Mouse (Mus musculus): Measurements from ENCODE around the gene Nmral1. TPM values are rescaled to one million over a fixed set of nuclear protein-coding genes. Genes with fewer than 3 reads are reported as not detected.

Gene Nmral1
- total and polyA plus RNA-seq, 2 experiments from 2014 or later: 44.3 to 45.7 TPM

- no peaks in the 10 kb centered on the region for H3K27me3 ChIP-seq (ENCODE audit: insufficient read depth, low read length)
- H3K9ac ChIP-seq: no peak overlapping the region
- H3K4me3 ChIP-seq (ENCODE audit: low read depth, low read length): no peak overlapping the region
- no peaks in the 10 kb centered on the region for H3K36me3 ChIP-seq (ENCODE audit: insufficient read depth)
- TF ChIP-seq CTCF (IDR thresholded peaks at IDR 0.05; ENCODE audit: low read depth): no peak
- ATAC-seq (no peak), DNase-seq (no peak)
- WGBS: 96% methylated on average over 1 of the region's 1 CpGs
- peaks cover 6% of the 10 kb centered on the region; the same call in 1 of the 2 replicates for H3K4me1 ChIP-seq (ENCODE audit: insufficient read depth)
- no peaks in the 10 kb centered on the region for H3K9me3 ChIP-seq (ENCODE audit: low read length)
- H3K27ac ChIP-seq (ENCODE audit: low read depth, low read length): no peak overlapping the region
- H3K4me2 ChIP-seq (ENCODE audit: low read depth): no peak overlapping the region
These were observed 8.8 kb upstream of the Nmral1 start for GRCm38 (mm10) chr16:4727963-4728362.

- Histone ChIP-seq H3K36me3 (ENCODE audit: insufficient read depth) (no peaks in the 10 kb centered on the region), H3K9ac (no peak overlapping the region), H3K27ac (ENCODE audit: low read depth, low read length) (no peak overlapping the region), H3K4me2 (ENCODE audit: low read depth) (peak overlapping the region; percentile 19), H3K9me3 (ENCODE audit: low read length) (no peaks in the 10 kb centered on the region), H3K4me3 (ENCODE audit: low read depth, low read length) (no peak overlapping the region), H3K27me3 (ENCODE audit: insufficient read depth, low read length) (no peaks in the 10 kb centered on the region), H3K4me1 (ENCODE audit: insufficient read depth) (peaks cover 6% of the 10 kb centered on the region; the same call in 1 of the 2 replicates)
- no peak for DNase-seq
- TF ChIP-seq CTCF (IDR thresholded peaks at IDR 0.05; ENCODE audit: low read depth): no peak
- ATAC-seq: no peak
- 94% methylated on average over 1 of the region's 1 CpGs for WGBS
These were observed 8.4 kb upstream of the Nmral1 start for GRCm38 (mm10) chr16:4727526-4727925.

GRCm38 (mm10) chr16:4726528-4727128, 7.5 kb upstream of the Nmral1 start:
- Histone ChIP-seq H3K27me3 (ENCODE audit: insufficient read depth, low read length) (no peaks in the 10 kb centered on the region), H3K4me3 (ENCODE audit: low read depth, low read length) (peak overlapping the region; percentile 86), H3K9me3 (ENCODE audit: low read length) (no peaks in the 10 kb centered on the region), H3K4me1 (ENCODE audit: insufficient read depth) (peaks cover 6% of the 10 kb centered on the region; the same call in 1 of the 2 replicates), H3K9ac (peak overlapping the region; percentile 88), H3K27ac (ENCODE audit: low read depth, low read length) (peak overlapping the region; percentile 60), H3K4me2 (ENCODE audit: low read depth) (peak overlapping the region; percentile 79), H3K36me3 (ENCODE audit: insufficient read depth) (no peaks in the 10 kb centered on the region)
- ATAC-seq (peak; percentile 73), DNase-seq (no peak)
- 0 out of 2 replicates have a peak, but pooled peaks have one; percentile 5 for TF ChIP-seq CTCF (IDR thresholded peaks at IDR 0.05; ENCODE audit: low read depth)
- WGBS: under 1% methylated on average over 40 of the region's 40 CpGs

GRCm38 (mm10) chr16:4725780-4726527, 6.8 kb upstream of the Nmral1 start, which contains the start of gene Hmox2:
Gene Hmox2, plus strand, starts transcription at chr16:4726361.
- H3K9me3 ChIP-seq (ENCODE audit: low read length): no peaks in the 10 kb centered on the region
- H3K36me3 ChIP-seq (ENCODE audit: insufficient read depth): no peaks in the 10 kb centered on the region
- H3K27me3 ChIP-seq (ENCODE audit: insufficient read depth, low read length): no peaks in the 10 kb centered on the region
- H3K4me1 ChIP-seq (ENCODE audit: insufficient read depth): peaks cover 6% of the 10 kb centered on the region; the same call in 1 of the 2 replicates
- ATAC-seq (peak; percentile 96), DNase-seq (peak; percentile 93)
- WGBS: 5% methylated on average over 35 of the region's 35 CpGs
- H3K4me3 ChIP-seq (ENCODE audit: low read depth, low read length): peak within 1 kb of the TSS; percentile 86
- peak within 1 kb of the TSS; percentile 60 for H3K27ac ChIP-seq (ENCODE audit: low read depth, low read length)
- TF ChIP-seq CTCF (IDR thresholded peaks at IDR 0.05; ENCODE audit: low read depth): no peak
- H3K9ac ChIP-seq: peak within 1 kb of the TSS; percentile 88
- peak within 1 kb of the TSS; percentile 79 for H3K4me2 ChIP-seq (ENCODE audit: low read depth)

DNA sequence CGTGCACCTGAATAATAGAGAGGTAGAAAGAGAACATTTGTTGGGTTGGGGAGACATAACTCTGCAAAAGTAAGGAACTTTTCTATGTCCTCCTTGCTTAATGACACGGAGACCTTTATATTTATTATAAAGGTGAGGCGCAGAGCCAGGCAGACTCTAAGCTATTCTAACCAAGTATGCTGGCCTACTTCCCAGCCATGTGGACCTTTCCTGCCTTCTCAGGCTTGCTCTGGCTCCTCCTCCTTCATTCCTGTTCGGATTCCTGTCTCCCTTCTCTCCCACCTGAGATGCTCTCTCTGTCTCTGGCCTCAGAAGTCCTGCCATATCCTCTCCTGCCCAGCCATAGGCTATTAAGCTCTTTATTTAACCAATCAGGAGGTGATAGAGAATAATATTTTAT, 6.1 kb upstream of the Nmral1 start:
- DNase-seq: no peak
- 76% methylated on average over 4 of the region's 4 CpGs for WGBS
- no peaks in the 10 kb centered on the region for H3K36me3 ChIP-seq (ENCODE audit: insufficient read depth)
- no peak overlapping the region for H3K27ac ChIP-seq (ENCODE audit: low read depth, low read length)
- H3K4me1 ChIP-seq (ENCODE audit: insufficient read depth): peaks cover 6% of the 10 kb centered on the region; the same call in 1 of the 2 replicates
- H3K4me3 ChIP-seq (ENCODE audit: low read depth, low read length): no peak overlapping the region
- ATAC-seq: no peak
- H3K9ac ChIP-seq: no peak overlapping the region
- H3K4me2 ChIP-seq (ENCODE audit: low read depth): no peak overlapping the region
- H3K9me3 ChIP-seq (ENCODE audit: low read length): no peaks in the 10 kb centered on the region
- TF ChIP-seq CTCF (IDR thresholded peaks at IDR 0.05; ENCODE audit: low read depth): no peak
- no peaks in the 10 kb centered on the region for H3K27me3 ChIP-seq (ENCODE audit: insufficient read depth, low read length)

- Histone ChIP-seq H3K4me3 (ENCODE audit: low read depth, low read length) (no peak overlapping the region), H3K36me3 (ENCODE audit: insufficient read depth) (no peaks in the 10 kb centered on the region), H3K4me2 (ENCODE audit: low read depth) (no peak overlapping the region), H3K27me3 (ENCODE audit: insufficient read depth, low read length) (no peaks in the 10 kb centered on the region), H3K9me3 (ENCODE audit: low read length) (no peaks in the 10 kb centered on the region), H3K4me1 (ENCODE audit: insufficient read depth) (peaks cover 10% of the 10 kb centered on the region; the same call in 1 of the 2 replicates), H3K9ac (no peak overlapping the region), H3K27ac (ENCODE audit: low read depth, low read length) (no peak overlapping the region)
- DNase-seq: no peak
- no peak for ATAC-seq
- WGBS: 82% methylated on average over 3 of the region's 3 CpGs
- no peak for TF ChIP-seq CTCF (IDR thresholded peaks at IDR 0.05; ENCODE audit: low read depth)
These were observed 3.7 kb upstream of the Nmral1 start for GRCm38 (mm10) chr16:4722915-4723209.

Data from forebrain, postnatal 0 days (tissue).